Mouse (Mus musculus) T-helper 2 cell (primary cell): ENCODE results near the gene Vmn2r70.

Experiments
- in situ Hi-C: fragments of 300-600 bp; cut with MboI, MseI; formaldehyde crosslinking; loops from one replicate; pipeline ENCODE4 v1.15.1; 2025; ENCODE audit warnings: high pct_unique_total_duplicates

Gene Vmn2r70

DNA sequence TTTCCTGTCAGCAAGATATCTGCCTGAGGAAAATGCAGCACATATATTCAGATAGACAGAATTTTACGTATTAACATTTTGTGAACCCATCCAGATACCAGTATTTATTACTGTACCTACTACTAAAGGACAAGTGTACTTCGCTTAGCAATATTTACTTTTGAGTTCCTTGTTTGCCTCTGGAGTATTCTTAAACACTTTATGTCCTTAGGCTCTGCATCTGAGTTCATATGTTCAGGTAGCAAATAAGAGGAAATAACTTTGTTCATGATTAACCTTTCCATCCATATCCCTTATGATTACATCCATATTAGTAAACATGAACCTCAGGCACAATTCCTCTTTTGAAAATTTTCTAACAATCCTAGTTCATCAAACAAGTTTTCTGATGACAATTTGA is at the start of gene Vmn2r70:
Gene Vmn2r70, minus strand, starts transcription at position 101 of the 400 bp plus-strand sequence.
- in situ Hi-C loops: no loop called here

DNA sequence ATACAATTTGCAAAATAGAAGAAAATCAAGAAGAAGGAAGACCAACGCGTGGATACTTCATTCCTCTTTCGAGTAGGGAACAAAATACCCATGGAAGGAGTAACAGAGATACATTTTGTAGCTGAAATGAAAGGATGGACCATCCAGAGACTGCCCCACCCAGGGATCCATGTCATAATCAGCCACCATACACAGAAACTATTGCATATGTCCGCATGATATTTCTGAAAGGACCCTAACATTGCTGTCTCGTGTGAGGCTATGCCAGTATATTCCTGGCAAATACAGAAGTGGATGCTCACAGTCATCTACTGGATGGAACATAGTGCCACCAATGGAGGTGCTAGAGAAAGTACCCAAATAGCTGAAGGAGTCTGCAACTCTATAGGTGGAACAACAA is 6.2 kb downstream of the Vmn2r70 start, which contains the start of gene Vmn2r71:
Gene Vmn2r71, plus strand, starts transcription at position 301 of the 400 bp plus-strand sequence.
- in situ Hi-C loops: no loop called here

DNA sequence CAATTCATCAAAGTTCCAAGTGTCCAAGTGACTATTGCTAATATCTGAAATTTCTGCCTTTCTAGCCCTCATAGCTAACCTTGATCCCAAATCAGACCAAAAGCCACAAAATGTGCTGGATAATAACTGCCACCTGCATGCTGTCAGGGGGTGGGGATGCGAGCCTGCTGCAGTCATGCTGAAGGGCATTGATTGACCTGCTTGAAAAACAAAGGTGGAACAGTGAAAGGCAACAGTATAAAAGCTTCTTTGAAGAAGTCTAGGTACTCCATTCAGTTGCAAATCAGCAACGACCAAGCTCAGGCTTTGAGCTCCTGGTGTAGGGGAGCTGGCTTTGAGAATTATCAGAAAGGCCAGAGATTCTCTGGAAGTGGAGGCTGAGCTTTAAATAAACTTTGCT is 25.9 kb downstream of the Vmn2r70 start:
- in situ Hi-C loops: no loop called here

DNA sequence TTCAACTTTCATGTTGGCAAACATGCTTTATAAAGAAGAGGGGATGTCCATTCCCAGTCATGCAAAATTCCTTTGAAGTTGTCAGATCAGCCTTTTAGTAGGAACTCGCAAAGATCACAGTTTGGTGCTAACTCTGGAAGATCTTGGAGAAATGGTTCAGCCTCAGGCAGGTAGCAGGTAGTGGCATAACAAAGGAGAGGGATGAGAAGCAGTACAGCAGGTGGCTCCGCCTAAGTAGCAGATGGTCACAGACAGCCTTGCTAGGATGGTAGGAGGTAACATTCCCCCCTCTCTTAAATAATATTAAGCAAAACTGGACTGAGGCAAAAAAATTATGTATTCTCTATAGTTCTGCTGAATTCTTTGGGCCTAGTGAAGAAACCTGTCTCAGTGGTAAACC is 26.9 kb downstream of the Vmn2r70 start:
- in situ Hi-C loops: no loop called here
